Mouse (Mus musculus) MEL (cell line): Measurements from ENCODE around the gene Gstt3.
A peak's percentile ranks its signal among the peaks of the same experiment; 100 is the strongest.

Source experiments
- CTCF ChIP-seq, 3 experiments: IDR thresholded peaks in 2 of 3; conservative IDR thresholded peaks in 1 of 3; 2 replicates each; pipeline ENCODE4 v1.5.1; 2011 to 2012; ENCODE audit warnings: low read length in 3 of 3, low read depth in 2 of 3, mild to moderate bottlenecking in 2 of 3, improper control_type of control experiment in 1 of 3, inconsistent platforms in 1 of 3, mixed read lengths in 1 of 3, moderate library complexity in 1 of 3; ENCODE audit not compliant: control insufficient read depth in 1 of 3, insufficient read depth in 1 of 3, poor library complexity in 1 of 3, severe bottlenecking in 1 of 3
- ETS1 ChIP-seq: IDR thresholded peaks from 2 replicates; pipeline ENCODE4 v1.6.1; 2012; ENCODE audit warnings: low read depth, mild to moderate bottlenecking, inconsistent platforms, low read length, improper control_type of control experiment, moderate library complexity
- RAD21 ChIP-seq: IDR thresholded peaks from 2 replicates; pipeline ENCODE4 v1.6.1; 2011; ENCODE audit warnings: mild to moderate bottlenecking, low read depth, low read length, improper control_type of control experiment
- ZNF384 ChIP-seq: IDR thresholded peaks from 2 replicates; pipeline ENCODE4 v1.6.1; 2012; ENCODE audit warnings: low read depth, mild to moderate bottlenecking, inconsistent platforms, low read length, improper control_type of control experiment

GRCm38 (mm10) chr10:75790773-75791172 lies 9.6 kb upstream of the Gstt3 start:
- TF ChIP-seq CTCF (IDR thresholded peaks at IDR 0.05 in 2 of 3, conservative IDR thresholded peaks at IDR 0.05 in 1 of 3; ENCODE audit: control insufficient read depth in 1 of 3, insufficient read depth in 1 of 3, low read depth in 2 of 3, low read length in 3 of 3, poor library complexity in 1 of 3, severe bottlenecking in 1 of 3) (peak in 1 of 3 experiments; percentile 17; a peak in 1 of 6 replicates), ETS1 (no peak), RAD21 (no peak; the same call in 1 of the 2 replicates), ZNF384 (no peak)
